Mouse (Mus musculus): ENCODE data around the gene Acadm.

The Acadm gene

DNA sequence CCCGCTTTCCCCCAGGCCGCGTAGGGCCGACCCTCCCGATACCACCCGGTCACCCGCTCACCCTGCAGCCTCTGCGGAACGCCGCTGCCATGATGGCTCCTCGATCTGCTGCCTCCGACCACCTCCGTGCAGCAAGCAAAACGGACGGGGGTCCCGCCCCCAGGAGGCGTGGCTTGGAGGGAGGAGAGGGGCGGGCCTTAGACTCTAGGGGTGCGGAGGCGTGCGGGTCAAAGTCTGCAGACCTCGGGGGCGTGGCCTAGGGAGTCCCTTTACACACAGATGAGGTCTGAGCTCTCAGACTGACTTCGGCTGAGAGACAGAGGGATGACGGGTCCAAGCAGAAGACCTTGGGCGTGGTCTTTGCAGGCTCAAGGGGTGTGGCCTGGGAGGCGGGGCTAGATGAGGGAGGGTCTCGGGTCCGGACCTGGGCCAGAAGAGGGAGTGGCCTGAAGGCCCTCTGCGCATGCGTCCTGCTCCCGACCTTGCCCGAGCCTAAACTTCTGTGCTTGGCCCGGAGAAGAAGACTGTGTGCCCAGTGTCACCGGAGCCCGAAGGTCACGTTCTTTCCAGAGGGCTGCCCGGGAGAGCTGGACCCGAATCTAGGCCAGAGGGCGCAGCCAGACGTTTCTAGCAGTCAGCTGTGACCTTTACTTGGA, at the start of gene Acadm:
TSS of gene Acadm (minus strand) at position 298 of the 656 bp plus-strand sequence.
- DNase-seq = peak; percentile 97 to 98

DNA sequence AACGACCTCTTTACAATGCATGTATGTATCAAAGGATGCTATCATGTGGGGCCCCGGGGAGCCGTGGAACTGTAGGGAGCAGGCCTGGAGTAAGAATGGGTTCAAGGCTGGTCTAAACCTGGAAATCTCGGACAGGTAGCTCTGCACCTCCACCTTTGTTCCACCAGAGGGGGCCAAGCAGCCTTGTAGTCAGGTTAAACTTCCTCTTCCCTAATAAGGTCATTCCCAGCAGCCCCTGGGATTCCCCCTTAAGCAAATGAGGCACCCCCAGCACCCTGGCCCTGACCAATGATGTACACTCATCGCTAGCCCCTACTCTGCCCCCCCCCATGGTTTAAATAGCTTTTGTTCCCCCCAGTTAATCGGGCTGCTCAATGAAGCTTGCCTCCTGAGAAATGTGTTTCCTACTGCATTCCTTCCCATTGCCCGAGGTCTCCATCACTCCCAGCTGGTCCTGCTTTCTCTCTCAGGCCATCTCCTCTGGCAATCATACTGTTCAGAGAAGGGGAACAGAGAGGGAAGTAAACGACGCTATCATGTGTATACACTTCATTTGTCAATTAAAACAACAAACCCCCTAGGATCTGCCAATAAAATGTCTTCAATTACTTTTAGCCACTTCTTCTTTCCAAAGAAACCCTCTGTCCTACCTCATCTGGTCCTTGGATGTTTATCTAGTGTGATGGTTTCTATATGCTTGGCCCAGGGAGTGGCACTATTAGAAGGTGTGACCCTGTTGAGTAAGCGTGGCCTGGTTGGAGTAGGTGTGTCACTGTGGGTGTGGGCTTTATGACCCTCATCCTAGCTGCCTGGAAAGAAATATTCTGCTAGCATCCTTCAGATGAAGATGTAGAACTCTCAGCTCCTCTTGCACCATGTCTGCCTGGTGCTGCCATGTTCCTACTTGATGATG, 40.3 kb upstream of the Acadm start:
- peak; percentile 65 to 76 for DNase-seq

DNA sequence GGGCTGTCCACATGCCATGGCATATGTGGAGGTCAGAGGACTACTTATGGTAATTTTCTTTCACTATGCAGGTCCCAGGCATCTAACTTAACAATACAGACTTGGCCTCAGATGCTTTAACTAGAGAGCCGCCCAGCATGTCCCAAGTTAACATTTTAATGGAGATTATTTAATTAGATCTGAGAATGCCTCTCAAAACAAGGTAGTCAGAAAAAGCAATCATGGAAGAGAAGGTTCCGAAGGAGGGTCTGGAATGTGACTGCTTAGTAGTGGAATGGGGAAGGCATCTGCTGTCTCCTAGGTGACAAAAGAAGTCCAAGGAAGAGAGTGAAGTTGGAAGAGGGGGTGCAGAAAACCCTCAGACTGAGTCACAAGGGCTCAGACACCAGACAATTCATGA, 36.2 kb upstream of the Acadm start:
- no peak for DNase-seq

DNA sequence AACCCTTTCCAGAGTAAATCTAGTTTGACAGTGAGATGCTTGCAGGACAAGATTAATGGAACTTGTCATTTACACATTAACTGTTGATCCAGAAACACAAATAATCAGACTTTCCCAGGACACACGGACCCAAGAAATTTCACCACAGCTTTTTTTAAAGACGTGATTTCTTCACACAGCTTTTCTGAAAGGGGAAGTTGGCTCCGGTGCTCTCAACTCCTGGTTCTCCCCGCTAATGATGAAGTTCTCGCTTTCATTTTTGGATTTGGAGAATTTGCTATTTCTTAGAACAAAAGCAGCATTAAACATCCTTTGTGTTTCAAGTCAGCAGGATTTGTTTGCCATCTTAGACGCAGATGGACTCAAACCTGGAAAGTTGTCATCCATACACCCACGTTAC, 31.4 kb upstream of the Acadm start:
- DNase-seq = no peak

DNA sequence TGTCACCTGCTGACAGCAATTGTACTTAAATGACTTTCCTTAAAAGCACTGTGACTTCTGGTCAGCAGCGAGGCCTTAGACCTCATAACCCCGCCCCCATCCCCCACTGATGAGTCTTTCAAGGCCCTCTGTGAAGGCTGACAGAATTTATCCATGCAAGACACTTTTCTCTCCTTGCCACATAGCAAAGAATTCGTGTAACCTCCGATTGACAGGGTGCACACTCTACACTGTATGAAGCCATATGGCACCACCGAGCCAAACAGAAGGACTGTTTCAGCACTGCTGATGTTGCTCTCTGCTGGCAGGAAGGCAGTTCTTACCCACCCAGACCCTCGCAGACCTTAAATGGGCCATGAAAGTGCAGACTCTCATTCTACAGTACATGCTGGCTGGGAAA, 30.6 kb upstream of the Acadm start:
- DNase-seq = peak; percentile 32 to 44

DNA sequence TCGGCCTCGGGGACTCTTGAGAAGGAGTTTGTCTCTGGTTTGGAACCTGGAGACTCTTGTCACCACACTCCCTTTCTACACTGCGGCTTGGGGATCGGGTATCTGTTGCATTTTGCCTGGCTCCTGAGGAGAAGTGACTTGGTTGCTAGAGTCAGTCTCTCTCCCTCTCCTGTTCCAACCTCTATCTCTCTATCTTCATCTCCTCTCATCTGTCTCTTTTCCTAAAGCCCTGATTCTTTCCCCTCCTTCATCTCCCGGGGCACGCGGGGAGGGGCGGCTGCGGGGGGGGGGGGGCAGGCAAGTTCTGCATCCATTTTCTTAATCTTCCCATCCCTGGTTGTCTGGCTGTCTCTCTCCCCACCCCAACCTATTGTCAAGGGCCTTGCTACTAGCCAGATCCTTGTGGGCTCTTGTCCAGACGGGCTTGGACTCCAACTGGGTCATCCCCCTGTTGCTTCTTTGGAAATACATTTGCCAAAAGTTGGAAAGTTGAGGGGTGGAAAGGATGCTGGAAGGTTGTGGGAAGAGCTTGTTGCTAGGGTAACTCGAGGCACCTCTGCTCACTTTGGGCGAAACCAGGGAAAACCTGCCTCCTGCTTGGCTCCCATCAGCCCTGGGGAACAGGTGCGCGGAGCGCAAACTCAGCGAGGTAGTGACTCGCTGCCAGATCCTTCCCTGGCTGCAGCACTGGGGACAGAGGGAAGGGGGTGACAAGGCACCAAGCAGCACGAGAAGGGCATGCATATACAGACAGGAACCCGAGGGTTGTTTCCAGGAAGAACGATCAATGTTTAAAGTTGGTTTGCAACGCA, 29.7 kb upstream of the Acadm start:
- peak; percentile 61 for DNase-seq

DNA sequence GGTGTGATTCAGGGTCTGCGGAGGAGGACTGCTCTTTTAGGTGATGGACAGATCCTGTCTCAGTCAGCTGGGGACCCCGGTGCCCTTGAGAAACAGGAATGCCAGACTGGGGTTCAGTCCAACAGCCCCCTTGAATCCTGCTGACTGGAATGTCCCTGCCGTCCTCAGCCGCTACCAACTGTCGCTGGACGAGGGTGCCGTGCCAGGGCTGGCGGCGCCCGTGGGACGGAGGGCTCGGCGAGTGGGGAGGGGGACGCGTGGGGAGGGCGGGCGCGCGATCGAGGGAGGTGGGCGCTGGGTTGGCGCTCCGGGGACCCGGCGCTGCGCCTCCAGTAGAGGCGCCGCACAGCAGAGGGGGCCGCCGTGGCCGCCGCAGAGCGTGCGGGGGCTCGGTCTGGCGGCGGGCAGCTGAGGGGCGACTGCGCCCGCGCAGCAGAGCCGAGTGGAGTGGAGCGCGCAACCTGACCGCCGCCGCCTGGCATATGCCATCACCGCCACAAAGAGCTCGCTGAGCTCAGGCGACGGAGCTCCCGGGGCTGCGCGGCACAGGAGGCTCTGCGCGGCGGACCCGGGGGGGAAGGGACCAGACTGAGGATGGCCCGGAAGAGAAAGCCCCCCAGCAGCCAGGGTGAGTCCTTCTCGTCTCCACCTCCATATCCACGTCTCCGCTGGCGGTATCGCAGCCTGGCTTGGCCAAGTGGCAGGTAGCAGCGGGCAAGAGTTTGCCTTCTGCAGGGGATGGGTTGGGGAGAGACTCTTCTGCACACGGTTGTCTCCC, 28.9 kb upstream of the Acadm start, which contains the start of gene Slc44a5:
TSS of gene Slc44a5 (plus strand) at position 266 of the 778 bp plus-strand sequence.
- peak; percentile 68 to 73 for DNase-seq

DNA sequence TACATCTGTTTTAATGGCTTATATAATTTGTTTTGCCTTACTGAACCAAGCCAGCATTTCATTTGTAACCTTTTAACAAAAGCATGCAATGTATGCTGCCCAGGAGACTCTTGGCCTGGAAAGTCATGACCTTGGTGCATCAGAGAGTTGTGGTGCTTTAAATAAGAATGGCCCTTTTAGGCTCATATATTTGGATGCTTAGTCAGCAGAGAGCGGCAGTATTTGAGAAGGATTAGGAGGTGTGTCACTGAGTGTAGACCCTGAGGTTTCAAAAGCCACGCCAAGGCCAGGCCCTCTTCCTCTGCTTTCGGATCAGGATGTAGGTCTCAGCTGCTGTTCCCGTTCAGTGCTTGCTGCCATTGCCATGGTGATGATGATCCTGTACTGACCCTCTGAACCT, 25.0 kb upstream of the Acadm start:
- no peak for DNase-seq

DNA sequence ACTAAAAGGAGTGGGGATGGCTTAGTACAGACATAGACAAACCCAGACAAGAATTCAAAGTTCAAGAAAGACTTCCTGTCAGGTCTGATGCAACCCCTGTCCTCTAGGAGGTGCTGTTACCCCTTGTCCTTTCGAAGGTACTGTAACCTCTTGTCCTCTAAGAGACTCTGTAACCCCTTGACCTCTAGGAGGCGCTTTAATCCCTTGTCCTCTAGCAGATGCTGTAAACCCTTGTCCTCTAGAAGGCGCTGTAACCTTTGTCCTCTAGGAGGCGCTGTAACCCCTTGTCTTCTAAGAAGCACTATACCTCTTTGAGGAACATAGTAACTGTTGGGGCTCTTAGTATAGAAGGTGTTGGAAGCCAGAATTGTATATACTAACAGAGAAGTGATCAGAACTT, 24.1 kb upstream of the Acadm start:
- DNase-seq = peak; percentile 73 to 83

DNA sequence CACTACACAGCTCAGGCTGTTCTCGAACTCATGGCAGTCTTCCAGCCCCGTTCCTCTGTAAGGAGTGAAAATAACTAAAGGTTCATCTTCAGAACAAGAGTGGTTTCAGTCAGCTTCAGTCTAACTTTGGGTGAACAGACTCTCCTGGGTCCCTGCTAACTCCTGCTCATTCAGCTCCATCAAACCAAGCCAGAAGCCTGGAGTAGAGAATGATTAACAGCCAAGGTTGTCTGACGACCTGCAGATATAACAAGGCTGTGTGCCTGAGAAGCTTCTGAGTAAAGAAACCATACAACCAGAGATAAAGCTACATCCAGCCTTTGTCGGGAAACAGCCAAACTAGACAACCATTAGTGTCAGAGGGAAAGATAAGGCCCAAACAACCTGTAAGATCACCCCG, 23.0 kb upstream of the Acadm start:
- no peak for DNase-seq

DNA sequence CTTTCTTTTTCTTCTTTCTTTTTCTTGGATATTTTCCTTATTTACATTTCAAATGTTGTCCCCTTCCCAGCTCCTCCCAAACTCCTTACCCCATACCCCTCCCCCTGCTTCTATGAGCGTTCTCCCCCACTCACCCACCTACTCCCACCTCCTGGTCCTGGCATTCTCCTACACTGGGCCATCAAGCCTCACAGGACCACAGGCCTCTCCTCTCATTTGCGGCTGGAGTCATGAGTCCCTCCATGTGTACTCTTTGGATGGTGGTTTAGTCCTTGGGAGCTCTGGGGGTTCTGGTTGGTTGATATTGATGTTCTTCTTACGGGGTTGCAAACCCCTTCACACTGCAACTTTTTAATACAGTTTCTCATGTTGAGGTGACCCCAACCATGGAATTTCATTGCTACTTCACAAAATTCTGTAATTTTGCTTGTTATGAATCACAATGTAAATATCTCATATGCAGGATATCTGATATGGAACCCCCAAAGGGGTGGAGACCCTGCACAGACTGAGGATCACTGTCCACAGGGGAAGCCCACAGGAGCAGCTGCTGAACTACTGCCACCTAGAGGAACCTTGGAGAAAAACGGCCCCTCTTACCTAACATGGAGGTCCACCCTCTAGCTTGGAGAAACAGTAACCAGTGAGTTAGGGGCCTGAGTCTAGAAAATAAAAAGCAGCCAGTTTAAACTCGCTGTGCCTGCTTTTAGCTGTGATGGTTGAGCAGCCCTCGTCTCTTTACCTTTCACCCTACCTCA, 17.4 kb upstream of the Acadm start:
- DNase-seq = peak in 1 of 2 experiments; percentile 42

DNA sequence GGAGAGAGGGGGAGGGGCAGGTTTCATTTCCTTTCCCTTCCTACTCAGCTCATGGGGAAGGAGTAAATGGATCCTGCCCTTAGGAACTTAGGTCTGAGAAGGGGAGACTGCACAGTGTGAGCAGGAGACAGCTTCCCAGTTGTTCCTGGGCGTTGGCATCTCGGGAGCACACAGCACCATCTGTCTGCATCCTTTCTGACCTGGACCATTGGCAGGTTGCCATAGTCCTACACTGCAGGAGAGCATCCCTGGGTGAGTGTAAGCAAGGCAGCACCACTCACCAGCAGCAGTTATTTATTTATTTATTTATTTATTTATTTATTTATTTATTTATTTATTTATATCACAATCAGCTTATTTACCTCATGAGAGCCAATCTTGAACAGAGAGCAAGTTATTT, 16.5 kb upstream of the Acadm start:
- DNase-seq = peak; percentile 31 to 45

DNA sequence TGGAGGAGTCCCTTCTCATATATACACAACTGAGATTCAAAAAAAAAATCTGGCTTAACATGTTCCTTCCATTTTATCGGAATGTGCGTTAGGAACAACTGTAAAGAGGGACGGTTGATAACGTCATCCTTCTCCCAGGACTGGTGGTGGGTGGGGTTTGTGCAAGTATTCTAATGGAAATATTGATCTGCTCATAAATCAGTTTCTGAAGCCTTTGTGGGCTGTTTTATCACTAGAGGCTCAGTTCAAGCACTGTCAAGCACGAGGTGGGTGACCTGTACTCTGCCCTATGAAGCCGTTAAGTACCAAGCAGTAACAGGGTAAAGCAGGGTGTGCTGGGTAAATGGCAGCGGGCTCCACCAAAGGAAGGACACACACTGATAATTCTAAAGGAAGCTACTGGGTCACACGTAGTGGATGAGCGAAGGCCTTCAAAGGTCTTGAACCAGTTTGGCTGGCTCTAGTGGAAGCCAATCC, 15.3 kb upstream of the Acadm start:
- DNase-seq = no peak

DNA sequence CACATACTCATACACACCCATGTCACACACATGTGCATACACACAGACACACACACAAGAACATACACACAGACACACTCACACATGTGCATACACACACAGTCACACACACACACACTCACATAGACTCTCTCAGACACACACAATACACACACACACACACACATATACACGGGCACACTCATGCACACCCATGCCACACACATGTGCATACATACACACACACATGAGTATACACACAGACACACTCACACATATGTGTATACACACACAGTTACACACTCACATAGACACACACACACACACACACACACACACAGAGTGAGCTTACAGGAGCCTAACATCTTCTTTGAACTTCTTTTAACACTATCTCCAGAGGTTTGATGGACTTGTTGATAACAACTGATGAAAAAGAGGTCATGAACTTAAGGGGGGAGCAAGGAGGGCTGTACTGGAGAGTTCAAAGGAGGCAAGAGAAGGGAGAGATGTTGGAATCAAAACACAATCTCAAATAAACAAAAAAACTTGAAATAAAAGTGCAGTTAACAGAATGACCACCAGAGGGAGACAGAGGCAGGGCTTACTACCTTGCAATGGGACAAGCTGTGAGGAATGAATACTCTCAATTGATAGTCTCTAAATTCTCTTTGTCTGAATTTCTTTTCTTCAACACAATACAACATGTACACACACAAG, 14.8 kb upstream of the Acadm start:
- DNase-seq = peak; percentile 50 to 68

DNA sequence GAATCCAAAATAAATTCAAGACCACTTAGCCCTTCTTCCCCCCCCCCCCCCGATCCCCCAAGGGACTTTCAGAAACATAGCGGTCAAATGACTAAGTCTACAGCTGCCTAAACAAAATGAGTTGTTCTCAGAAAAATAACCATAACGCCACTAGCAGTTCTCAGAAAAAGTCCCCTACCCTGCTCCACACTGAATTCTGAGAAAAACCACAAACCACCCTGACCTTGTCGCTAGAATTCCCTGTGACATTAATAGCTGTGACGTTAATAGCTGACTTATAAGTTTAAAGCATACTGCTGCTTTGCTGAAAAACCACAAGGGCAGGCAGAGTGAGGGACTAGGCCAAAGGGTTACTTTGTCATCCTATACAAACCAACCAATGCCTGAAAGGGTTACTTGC, 13.5 kb upstream of the Acadm start:
- no peak for DNase-seq

DNA sequence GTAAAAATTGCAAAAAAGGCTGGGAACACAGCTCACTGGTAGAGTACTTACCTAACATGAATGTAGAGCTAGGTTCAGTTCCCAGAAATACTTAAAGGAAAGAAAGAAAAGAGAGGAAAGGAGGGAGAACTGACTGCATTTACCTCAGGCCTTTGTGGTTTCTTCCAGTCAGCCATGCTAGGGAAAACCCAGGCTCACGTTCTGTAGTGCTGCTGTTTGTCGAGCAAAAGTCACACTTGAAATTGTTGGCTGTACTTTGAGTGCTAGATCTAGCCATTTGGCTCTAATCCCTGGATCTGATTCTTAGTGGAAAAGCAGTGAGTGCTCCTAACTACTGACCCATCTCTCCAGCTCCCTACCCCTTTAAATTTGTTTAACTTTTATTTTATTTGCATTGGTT, 3.7 kb upstream of the Acadm start:
- no peak for DNase-seq

DNA sequence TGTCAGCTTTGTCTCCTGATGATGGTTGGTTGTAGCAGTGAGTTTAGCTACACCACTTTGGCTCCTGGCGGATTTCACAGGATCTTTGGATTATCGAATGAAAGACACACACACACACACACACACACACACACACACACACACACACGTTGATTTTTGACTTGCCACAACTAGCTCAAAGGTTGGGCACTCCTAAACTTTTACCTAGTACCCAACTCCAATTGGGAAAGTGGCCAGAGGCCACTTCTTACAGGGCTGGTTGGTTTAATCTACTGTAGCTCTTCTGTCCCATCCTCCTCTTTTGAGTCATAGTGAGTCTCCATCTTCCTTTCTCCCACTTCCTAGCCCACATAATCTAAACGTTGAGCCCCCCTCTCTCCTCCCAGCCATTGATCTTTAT, 2.8 kb upstream of the Acadm start:
- no peak for DNase-seq

DNA sequence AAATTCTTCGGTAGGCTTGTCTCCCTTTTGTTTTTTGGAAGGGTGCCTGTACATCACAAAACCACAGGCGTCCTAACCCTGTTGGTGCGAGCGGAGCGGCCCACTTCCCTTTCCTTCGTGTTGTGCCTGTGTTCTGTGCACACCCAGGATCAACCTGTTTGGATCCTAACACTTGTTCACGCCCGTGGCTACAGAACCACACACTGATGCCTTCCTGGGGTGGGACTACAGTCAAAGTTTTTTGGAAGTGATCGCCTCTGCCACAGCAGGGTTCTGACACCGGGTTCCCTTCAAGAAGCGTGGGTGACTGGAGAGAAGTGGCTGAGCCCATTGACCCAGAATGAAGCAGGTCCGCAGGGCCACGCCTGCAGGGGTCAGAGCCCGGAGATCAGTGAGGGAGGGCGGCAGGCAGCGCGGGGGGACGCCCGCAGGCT, 514 bp downstream of the Acadm start:
- no peak for DNase-seq

DNA sequence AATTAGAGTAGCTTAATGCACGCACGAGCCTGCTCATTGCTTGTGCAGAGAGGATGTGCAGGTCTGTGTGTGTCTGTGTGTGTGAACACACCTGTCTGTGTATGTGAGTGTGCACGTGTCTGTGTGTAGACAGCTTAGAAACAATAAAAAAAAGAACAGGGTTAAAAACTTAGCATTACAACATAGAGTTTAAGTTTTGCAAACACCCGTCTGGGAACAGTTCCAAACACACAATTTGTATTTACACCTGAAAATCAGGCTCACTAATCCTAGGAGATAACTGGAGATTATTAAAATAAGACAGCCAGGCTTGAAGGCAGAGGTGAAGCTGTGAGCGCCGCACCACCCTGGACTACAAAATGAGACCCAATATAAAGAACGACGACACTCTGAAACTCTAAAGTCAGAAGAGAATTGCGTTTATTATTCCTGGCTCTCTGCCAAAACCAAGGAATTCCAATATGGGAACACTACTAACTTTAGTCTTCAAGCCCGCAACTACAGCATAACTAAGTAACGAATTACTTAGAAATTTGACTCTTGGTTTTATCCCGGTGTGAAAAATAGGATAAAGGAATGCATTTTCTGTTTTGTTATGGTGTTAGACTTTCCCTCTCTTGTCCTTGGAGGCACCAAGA, 1.3 kb downstream of the Acadm start:
- DNase-seq = no peak

DNA sequence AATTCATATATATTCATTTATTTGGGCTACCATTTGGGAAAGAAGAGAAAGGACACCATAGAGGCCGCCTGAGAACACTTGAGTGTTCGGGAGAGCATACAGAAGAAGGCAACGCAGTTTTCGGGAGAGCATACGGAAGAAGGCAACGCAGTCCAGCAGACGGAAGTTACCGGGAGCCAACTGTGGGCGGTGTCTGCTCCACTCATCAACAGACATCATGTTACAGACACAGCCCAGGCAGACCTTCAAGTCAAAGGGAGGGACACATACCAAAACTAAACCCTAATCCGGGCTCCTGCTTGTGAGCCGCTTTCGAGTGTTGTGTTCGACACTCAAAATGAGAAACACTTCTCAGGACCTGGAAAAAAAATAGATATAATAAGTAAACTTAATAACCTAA, 2.8 kb downstream of the Acadm start:
- no peak for DNase-seq
